Mouse (Mus musculus) embryo, embryonic 11 days (tissue): Measurements from ENCODE around the gene Parp6.

Source experiments
- DNase-seq: peaks from one replicate; pipeline ENCODE4 v3.0.0-alpha.2; 2015

The Parp6 gene

GRCm38 (mm10) chr9:59656635-59657617 lies 39.8 kb downstream of the Parp6 start:
- peak; percentile 96 for DNase-seq

- DNase-seq: peak; percentile 22
Observed at GRCm38 (mm10) chr9:59658146-59658545, 41.1 kb downstream of the Parp6 start.

DNA sequence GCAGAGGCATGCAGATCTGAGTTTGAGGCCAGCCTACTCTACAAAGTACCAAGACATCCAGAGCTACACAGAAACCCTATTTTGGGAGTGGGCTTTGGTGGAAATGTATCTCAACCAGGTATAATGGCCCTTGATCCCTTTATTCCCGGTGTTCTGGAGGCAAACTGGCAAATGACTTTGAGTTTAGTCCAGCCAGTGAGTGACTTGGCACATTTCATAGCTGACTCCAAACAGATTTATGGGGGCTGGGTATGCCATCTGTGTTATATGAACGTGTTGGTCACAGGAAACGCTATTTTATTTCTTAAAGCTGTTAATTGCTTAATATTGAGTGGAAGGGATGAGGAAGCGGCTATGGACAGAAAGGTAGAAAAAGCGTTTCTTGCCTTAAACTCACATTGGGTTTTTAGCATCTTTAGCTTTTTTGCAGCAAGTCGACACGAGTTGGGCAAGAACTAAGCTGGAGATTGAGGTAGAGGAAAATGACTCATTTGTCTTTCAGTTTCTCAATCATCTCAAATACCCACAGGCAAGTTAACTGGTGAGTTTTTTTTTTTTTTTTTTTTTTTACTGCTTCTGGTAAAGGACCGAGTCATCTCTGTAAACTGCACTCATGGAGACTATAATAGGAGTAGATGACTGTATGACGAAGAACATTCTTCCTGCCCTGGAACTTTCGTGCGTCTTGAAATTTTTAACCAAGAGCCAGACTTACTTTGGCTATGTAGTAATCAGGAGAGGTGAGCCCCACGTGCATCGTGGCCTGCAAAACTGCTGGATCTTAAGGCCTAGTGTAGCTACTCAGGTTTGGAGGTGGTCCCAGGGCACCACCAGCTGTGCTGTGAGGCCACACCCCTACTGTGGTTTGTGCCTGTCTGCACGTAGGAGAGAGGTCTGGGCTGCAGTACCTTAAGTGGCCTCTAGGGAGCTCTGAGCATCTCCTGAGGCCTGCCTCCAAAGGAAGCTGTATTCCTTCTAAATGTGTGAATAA lies 42.2 kb downstream of the Parp6 start:
- DNase-seq: peak; percentile 92

DNA sequence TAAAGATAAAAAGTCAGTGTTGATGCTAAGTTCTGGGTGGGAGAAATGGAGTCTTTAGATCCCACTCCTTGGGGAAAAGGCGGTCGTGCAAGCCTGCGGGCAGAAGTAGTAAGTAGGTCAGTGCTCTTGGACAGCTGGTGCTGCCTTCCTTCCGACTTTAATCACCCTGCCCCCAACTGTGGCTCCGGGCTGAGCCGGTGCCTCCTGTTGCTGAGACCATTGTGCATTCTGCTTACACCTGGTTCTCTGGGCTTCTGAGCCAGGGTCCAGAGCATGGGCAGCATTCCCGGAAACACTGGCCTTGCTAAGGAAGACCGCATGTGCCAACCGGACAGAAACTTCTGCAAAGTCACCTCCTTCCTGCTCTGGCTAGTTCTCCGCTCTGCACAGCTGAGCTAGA lies 43.3 kb downstream of the Parp6 start:
- DNase-seq: no peak

DNA sequence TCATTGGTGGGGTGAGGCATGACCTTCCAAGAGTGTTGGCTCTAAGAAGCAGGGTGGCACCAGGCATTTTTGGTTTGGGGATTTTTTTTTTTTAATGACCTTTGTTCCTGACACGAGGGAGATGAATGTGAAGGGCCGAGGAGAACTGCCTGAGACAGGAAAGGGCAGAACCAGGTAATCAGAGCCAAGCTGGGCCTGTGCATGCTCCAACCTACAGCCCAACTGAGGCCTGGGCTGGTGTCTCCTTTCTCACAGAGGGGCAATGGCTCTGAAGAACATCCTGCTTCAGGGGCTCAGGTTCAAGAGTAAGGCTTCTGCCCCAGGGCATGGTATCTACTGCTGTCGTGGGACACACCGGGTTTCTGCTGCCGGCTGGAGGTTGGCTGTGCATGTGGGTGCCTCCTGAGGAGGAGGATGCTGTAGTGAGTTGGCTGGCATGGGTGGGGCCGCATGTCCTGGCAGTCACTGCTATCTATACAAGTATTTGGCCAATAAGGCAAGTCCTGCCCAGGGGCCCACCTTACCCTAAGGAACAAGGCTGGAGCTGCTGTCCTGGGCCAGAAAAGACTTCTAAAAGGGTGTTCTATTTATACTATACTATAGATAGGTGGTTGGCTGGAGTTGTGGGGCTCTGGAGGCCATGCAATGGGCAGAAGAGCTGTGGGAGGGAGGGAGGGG lies 44.4 kb downstream of the Parp6 start:
- no peak for DNase-seq

DNA sequence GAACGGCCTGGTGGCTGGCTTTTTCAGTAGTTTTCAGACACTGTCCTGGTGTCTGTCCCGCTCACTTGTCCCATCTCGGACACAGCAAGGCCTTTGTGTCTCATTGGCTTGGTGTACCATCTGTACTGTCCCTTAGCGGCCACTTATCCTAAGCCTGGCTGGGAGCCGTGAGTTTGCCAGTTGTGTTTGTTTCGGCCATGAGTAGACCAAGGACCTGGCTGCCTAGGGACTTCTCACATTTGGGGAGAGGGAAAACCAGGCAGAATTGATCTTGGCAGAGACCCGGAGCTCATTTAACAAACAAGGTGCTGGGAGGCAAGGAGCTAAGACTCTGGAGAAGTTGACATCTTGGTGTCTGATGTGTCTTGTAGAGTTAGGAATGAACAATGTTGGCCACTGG lies 46.1 kb downstream of the Parp6 start:
- no peak for DNase-seq

GRCm38 (mm10) chr9:59663957-59664356 lies 46.9 kb downstream of the Parp6 start:
- no peak for DNase-seq

- no peak for DNase-seq
Observed at GRCm38 (mm10) chr9:59664664-59665256, 47.7 kb downstream of the Parp6 start.

DNA sequence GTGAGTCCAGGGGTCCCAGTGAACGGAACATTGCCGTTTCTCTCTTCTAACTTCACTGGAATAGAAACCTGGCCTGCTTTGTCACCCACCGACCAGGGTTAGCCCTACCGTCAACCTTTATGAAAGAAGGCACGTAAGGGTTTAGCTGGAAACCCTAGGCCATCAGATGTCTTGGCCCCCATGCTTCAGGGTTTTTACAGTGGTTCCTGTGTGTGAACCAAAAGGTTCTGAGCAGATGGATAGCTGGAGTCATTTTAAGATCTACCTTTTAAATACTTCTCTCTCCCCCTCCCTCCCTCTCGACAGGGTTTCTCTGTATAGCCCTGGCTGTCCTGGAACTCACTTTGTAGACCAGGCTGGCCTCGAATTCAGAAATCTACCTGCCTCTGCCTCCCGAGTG lies 48.9 kb downstream of the Parp6 start:
- no peak for DNase-seq

- no peak for DNase-seq
Observed at GRCm38 (mm10) chr9:59666813-59667212, 49.7 kb downstream of the Parp6 start.

DNA sequence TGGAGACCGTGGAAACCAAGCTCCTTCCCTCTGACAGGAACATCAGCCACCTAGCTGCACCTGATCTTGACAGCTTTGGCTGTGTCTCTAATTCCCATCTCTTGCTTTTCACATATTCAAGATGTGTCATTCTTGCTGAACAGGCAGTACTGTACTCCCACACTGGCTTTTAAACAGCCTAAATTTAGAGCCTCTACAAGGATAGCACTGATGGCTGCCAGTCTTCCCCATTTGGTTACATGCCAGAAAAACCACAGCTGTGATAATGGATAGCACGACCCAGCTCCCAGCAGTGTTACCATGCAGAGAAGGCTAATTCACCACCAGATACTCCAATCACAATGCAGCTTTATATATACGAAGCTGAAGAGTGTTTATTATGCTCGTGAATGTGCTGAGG lies 50.2 kb downstream of the Parp6 start:
- no peak for DNase-seq

GRCm38 (mm10) chr9:59667904-59668303 lies 50.8 kb downstream of the Parp6 start:
- DNase-seq: no peak

DNA sequence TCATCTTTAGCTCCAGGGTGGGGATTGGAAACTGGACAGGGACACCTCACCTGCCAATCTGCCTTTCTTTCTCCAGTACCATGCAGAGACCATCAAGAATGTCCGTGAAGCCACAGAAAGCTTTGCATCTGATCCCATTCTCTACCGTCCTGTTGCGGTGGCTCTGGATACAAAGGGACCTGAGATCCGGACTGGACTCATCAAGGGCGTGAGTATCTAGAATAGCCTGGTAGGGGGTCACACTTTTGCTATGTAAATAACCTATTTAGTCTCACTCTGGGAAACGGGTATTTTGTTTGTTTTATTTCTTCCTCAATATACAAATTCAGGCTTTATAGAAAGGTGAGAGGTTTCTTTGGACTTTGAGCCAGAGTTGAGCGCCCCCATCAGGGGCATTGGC lies 51.4 kb downstream of the Parp6 start:
- DNase-seq: no peak

DNA sequence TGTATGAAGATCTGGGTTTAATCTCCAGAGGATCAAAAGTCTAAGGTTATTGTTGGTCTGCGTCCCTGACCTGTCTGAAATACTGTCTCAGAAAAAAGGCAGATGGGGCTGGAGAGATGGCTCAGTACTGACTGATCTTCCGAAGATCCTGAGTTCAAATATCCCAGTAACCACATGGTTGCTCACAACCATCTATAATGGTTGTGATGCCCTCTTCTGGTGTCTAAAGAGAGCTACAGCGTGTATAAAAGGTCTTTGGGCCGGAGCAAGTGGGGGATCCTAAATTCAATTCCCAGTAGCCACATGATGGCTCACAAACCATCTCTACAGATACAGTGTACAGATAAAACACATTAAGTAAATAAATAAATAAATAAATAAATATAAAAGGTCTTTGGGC lies 52.1 kb downstream of the Parp6 start:
- DNase-seq: no peak

DNA sequence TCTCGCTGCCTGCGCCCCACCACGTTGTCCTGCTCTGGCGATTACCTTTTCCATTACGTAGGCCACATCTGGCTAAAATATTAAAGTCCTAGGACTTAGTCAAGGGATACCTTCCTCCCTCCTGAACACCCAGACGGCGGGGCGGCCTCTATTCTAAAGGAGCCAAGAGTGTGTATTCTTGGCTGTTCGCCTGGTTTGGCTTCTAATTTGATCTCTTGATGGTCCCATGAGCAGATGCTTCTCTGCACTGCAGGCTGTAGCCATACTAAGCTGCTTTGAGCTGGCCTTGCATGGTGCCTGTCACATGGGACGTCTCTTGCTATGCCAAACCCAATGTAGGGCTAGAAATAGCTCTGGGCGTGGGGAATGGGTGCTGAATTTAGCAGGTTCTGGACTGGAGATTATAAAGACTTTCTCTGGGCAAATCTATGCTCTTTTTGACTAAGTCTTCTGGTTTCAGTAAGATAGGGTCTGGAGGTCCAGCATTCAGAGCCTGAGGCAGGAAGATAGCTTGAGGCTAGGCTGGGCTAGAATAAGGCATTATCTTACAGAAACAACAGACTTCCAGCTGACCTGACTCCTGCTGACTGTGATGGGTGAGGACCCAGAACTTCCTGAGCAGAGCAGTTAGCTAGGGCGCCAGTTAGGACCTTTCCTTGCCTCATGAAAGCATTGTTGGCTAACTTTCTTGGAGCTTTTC lies 55.3 kb downstream of the Parp6 start:
- no peak for DNase-seq

- DNase-seq: no peak
Observed at GRCm38 (mm10) chr9:59673427-59673826, 56.3 kb downstream of the Parp6 start.

- no peak for DNase-seq
Observed at GRCm38 (mm10) chr9:59675598-59675997, 58.5 kb downstream of the Parp6 start.

- no peak for DNase-seq
Observed at GRCm38 (mm10) chr9:59678313-59678712, 61.2 kb downstream of the Parp6 start.

DNA sequence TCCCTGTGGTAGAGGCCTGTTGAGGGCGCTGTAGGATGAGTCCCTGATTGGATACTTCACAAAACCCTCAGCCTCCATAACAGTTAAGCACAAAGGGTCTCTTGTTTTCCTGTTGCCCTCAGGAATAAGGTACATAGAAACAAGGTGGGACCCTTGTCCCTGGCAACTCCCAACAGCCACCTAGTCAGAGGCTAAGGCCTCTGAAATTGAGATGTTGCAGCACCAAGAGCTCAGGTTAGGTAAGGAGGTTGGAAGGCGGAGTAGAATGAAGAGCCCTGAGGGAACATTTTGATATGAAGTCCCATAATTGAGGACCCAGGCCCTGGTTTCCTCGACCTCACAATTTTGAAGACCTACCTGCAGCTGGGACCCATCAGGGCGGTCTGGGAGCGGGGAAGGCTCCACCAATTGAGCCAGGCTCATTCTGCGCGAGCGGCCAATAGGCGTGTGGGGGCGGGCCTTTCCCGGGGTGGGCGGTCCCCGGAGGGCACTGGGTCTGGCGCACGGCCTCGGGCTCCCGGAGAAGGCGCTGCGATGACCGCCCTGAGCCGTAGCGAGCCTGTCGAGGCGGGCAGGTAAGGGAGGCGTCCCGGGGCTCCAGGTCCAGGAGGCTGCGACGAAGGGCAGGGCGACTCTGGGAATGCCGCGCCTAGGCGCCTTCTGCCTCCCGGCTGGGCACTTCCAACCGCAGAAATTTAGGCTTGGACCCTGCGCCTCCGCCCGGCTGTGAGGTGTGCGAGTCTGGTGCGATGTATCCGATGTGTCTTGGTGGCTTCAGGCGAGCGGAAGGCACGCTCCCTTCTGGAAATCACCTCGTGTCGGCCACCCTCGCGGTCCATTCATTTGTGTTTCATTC lies 62.8 kb downstream of the Parp6 start, which contains the start of gene Gramd2:
TSS of gene Gramd2 (plus strand) at position 467 of the 856 bp plus-strand sequence.
- DNase-seq: peak; percentile 93

DNA sequence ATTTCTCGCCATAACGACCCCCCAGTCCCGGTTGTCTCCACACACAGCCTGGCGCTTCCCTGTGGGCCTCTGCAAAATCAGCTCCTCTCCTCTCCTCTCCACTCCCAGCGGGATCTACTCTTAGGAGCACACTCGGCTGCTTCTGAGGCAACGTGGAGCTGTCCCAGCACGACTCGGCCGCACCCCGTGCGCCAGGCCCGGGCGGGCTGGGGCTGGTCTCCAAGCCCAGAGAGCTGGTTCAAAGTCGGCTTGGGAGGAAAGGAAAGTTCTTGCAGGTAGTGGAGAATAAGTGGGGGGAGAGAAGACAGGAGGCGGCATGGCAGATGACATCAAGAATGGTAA lies 63.4 kb downstream of the Parp6 start:
- DNase-seq: no peak

GRCm38 (mm10) chr9:59684020-59684419 lies 66.9 kb downstream of the Parp6 start:
- DNase-seq: no peak
